Mouse (Mus musculus): Measurements from ENCODE around the gene Zfp579. TPM values are rescaled to one million over a fixed set of nuclear protein-coding genes. Genes with fewer than 3 reads are reported as not detected.
"Not testable (repeated sequence)": the region's sequence is repeated elsewhere in the genome, so short reads cannot be mapped to it uniquely, and the experiment has no call there.

The Zfp579 gene
- polyA plus RNA-seq, 1 experiment from 2014 or later = 60.0 TPM

GRCm38 (mm10) chr7:5019576-5019975 is 23.6 kb upstream of the Zfp579 start:
- H3K9me3 ChIP-seq (ENCODE audit: control insufficient read depth, low read length); ATAC-seq (replicated peaks; ENCODE audit: low FRiP score); H3K4me1 ChIP-seq (replicated peaks; ENCODE audit: control insufficient read depth, insufficient read depth, low read length); H3K27me3 ChIP-seq (ENCODE audit: control insufficient read depth, insufficient read depth, low read length); DNase-seq (ENCODE audit: low spot score); H3K36me3 ChIP-seq (ENCODE audit: control insufficient read depth, insufficient read depth, low read length): not testable (repeated sequence)
- Histone ChIP-seq H3K9ac (ENCODE audit: low read length) (peak overlapping the region; percentile 95), H3K27ac (ENCODE audit: low read depth, low read length) (peak overlapping the region; percentile 90), H3K4me2 (ENCODE audit: low read depth, low read length, severe bottlenecking) (peak overlapping the region; percentile 68), H3K4me3 (ENCODE audit: low read depth, low read length) (peak overlapping the region; percentile 86)
- WGBS = 30% methylated on average over 8 of the region's 8 CpGs

DNA sequence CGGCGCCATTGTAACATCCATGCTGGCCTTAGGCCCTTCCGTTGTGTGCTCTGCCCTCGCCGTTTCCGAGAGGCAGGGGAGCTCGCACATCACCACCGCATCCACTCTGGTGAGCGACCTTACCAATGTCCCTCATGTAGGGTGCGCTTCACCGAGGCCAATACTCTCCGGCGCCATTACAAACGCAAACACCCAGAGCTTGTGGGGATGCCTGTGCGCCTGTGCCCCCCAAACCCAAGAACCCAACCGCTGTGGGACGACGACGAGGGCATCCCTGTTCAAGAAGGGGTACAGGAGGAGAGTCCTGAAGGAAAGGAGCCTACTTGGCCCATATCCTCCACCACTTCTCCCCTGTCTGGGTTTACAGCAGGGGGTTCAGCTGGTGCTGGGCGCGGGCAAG is 22.0 kb upstream of the Zfp579 start:
- no peak overlapping the region for H3K27ac ChIP-seq (ENCODE audit: low read depth, low read length)
- WGBS = 94% methylated on average over 21 of the region's 21 CpGs
- no peak overlapping the region for H3K9ac ChIP-seq (ENCODE audit: low read length)
- no peaks in the 10 kb centered on the region for H3K9me3 ChIP-seq (ENCODE audit: control insufficient read depth, low read length)
- no peak overlapping the region for H3K4me2 ChIP-seq (ENCODE audit: low read depth, low read length, severe bottlenecking)
- H3K4me3 ChIP-seq (ENCODE audit: low read depth, low read length) = no peak overlapping the region
- DNase-seq (ENCODE audit: low spot score) = no peak
- no peaks in the 10 kb centered on the region for H3K27me3 ChIP-seq (ENCODE audit: control insufficient read depth, insufficient read depth, low read length)
- ATAC-seq (replicated peaks; ENCODE audit: low FRiP score) = no peak
- peaks cover 6% of the 10 kb centered on the region for H3K4me1 ChIP-seq (replicated peaks; ENCODE audit: control insufficient read depth, insufficient read depth, low read length)
- no peaks in the 10 kb centered on the region; the same call in 1 of the 2 replicates for H3K36me3 ChIP-seq (ENCODE audit: control insufficient read depth, insufficient read depth, low read length)

DNA sequence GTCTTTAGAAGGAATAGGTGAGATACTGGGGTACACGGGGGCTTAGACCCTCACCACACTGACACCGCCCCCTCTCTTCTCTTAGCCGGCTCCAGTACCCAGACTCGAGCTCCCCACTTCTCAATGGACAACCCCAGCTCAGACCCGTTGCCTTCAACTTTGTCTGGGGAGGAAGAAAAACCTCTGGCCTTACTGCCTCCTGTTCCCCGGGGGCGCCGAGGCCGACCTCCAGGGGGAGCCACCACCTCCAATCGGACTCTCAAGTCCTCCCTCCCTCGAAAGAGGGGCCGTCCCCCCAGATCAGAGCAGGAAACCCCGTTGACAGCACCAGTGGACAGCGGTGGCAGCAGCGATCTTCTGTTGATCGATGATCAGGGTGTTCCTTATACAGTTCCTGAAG is 21.4 kb upstream of the Zfp579 start:
- Histone ChIP-seq H3K36me3 (ENCODE audit: control insufficient read depth, insufficient read depth, low read length) (peaks cover 3% of the 10 kb centered on the region; the same call in 1 of the 2 replicates), H3K27ac (ENCODE audit: low read depth, low read length) (no peak overlapping the region), H3K9me3 (ENCODE audit: control insufficient read depth, low read length) (no peaks in the 10 kb centered on the region), H3K4me3 (ENCODE audit: low read depth, low read length) (no peak overlapping the region), H3K4me2 (ENCODE audit: low read depth, low read length, severe bottlenecking) (no peak overlapping the region), H3K4me1 (replicated peaks; ENCODE audit: control insufficient read depth, insufficient read depth, low read length) (peaks cover 6% of the 10 kb centered on the region), H3K9ac (ENCODE audit: low read length) (no peak overlapping the region), H3K27me3 (ENCODE audit: control insufficient read depth, insufficient read depth, low read length) (no peaks in the 10 kb centered on the region)
- ATAC-seq (replicated peaks; ENCODE audit: low FRiP score) (no peak), DNase-seq (ENCODE audit: low spot score) (no peak)
- 91% methylated on average over 16 of the region's 16 CpGs for WGBS

- ATAC-seq (replicated peaks; ENCODE audit: low FRiP score) = no peak
- Histone ChIP-seq H3K9ac (ENCODE audit: low read length) (no peak overlapping the region), H3K4me3 (ENCODE audit: low read depth, low read length) (no peak overlapping the region)
These were observed 21.0 kb upstream of the Zfp579 start for GRCm38 (mm10) chr7:5016920-5017319.

GRCm38 (mm10) chr7:5016057-5016456 is 20.1 kb upstream of the Zfp579 start:
- peaks cover 4% of the 10 kb centered on the region for H3K4me1 ChIP-seq (replicated peaks; ENCODE audit: control insufficient read depth, insufficient read depth, low read length)
- no peak for DNase-seq (ENCODE audit: low spot score)
- peaks cover 14% of the 10 kb centered on the region for H3K36me3 ChIP-seq (ENCODE audit: control insufficient read depth, insufficient read depth, low read length)
- peak overlapping the region; percentile 60 for H3K4me3 ChIP-seq (ENCODE audit: low read depth, low read length)
- no peaks in the 10 kb centered on the region for H3K27me3 ChIP-seq (ENCODE audit: control insufficient read depth, insufficient read depth, low read length)
- peak overlapping the region; percentile 63 for H3K4me2 ChIP-seq (ENCODE audit: low read depth, low read length, severe bottlenecking)
- H3K9me3 ChIP-seq (ENCODE audit: control insufficient read depth, low read length) = no peaks in the 10 kb centered on the region
- no peak for ATAC-seq (replicated peaks; ENCODE audit: low FRiP score)
- WGBS = 72% methylated on average over 3 of the region's 3 CpGs
- peak overlapping the region; percentile 99 for H3K27ac ChIP-seq (ENCODE audit: low read depth, low read length)
- peak overlapping the region; percentile 84 for H3K9ac ChIP-seq (ENCODE audit: low read length)

More at GRCm38 (mm10) chr7:5016920-5017319, 21.0 kb upstream of the Zfp579 start:
- no peak overlapping the region for H3K27ac ChIP-seq (ENCODE audit: low read depth, low read length)
- H3K4me1 ChIP-seq (replicated peaks; ENCODE audit: control insufficient read depth, insufficient read depth, low read length) = peaks cover 6% of the 10 kb centered on the region
- H3K4me2 ChIP-seq (ENCODE audit: low read depth, low read length, severe bottlenecking) = no peak overlapping the region
- WGBS = 94% methylated on average over 2 of the region's 2 CpGs
- no peak for DNase-seq (ENCODE audit: low spot score)
- H3K36me3 ChIP-seq (ENCODE audit: control insufficient read depth, insufficient read depth, low read length) = peaks cover 6% of the 10 kb centered on the region; the same call in 1 of the 2 replicates
- no peaks in the 10 kb centered on the region for H3K9me3 ChIP-seq (ENCODE audit: control insufficient read depth, low read length)
- H3K27me3 ChIP-seq (ENCODE audit: control insufficient read depth, insufficient read depth, low read length) = no peaks in the 10 kb centered on the region

DNA sequence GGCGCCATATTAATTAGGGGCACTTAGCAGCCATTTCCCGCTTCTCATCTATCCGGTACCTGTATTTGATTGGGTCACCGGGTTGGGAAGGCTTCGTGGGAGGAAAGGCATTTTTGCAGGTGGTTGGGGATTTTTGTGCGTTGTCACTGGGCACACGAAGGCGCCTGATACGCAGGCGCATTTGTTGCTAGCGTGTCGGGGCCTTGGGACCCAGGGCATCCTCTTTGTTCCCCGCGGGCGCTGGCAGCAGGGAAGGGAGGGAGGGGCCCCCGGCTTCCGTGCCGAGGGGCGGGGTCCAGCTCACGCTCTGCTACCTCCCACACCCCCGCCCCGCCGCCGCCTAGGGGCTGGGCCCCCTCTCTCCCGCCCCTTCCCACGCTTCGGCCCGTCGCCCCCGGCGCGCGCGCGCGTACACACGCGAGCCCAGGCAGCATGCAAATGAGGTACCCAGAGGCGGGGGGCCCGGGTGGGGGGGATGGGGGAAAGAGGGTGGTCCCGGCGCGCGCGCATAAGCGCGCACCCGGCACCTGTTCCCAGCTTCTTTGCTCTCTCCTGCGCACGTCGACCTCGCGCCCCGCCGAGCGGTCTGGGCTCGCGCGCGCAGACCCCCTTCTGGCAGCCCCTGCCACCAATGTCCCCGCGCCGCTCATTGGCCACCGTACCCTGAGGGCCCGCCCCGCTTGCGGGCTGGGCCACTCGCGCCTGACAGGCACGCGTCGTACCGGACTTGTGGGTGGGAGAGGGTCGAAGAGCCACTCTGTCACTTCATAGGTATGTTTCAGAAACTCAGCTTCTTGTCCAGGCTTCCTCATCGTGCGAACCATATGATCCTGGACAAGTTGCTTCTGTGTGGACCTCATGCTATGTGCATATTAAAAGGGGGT is 19.4 kb upstream of the Zfp579 start, which contains the start of gene Gm44973:
TSS of gene Gm44973 (plus strand) at position 379 of the 884 bp plus-strand sequence.
- H3K36me3 ChIP-seq (ENCODE audit: control insufficient read depth, insufficient read depth, low read length) = peaks cover 18% of the 10 kb centered on the region
- ATAC-seq (replicated peaks; ENCODE audit: low FRiP score) (peak; percentile 83), DNase-seq (ENCODE audit: low spot score) (peak; percentile 99)
- peak within 1 kb of the TSS; percentile 60 for H3K4me3 ChIP-seq (ENCODE audit: low read depth, low read length)
- peak within 1 kb of the TSS; percentile 84 for H3K9ac ChIP-seq (ENCODE audit: low read length)
- H3K4me1 ChIP-seq (replicated peaks; ENCODE audit: control insufficient read depth, insufficient read depth, low read length) = peaks cover 3% of the 10 kb centered on the region
- peak within 1 kb of the TSS; percentile 99 for H3K27ac ChIP-seq (ENCODE audit: low read depth, low read length)
- WGBS = under 1% methylated on average over 57 of the region's 76 CpGs
- H3K27me3 ChIP-seq (ENCODE audit: control insufficient read depth, insufficient read depth, low read length) = no peaks in the 10 kb centered on the region
- peak within 1 kb of the TSS; percentile 63 for H3K4me2 ChIP-seq (ENCODE audit: low read depth, low read length, severe bottlenecking)
- H3K9me3 ChIP-seq (ENCODE audit: control insufficient read depth, low read length) = no peaks in the 10 kb centered on the region

DNA sequence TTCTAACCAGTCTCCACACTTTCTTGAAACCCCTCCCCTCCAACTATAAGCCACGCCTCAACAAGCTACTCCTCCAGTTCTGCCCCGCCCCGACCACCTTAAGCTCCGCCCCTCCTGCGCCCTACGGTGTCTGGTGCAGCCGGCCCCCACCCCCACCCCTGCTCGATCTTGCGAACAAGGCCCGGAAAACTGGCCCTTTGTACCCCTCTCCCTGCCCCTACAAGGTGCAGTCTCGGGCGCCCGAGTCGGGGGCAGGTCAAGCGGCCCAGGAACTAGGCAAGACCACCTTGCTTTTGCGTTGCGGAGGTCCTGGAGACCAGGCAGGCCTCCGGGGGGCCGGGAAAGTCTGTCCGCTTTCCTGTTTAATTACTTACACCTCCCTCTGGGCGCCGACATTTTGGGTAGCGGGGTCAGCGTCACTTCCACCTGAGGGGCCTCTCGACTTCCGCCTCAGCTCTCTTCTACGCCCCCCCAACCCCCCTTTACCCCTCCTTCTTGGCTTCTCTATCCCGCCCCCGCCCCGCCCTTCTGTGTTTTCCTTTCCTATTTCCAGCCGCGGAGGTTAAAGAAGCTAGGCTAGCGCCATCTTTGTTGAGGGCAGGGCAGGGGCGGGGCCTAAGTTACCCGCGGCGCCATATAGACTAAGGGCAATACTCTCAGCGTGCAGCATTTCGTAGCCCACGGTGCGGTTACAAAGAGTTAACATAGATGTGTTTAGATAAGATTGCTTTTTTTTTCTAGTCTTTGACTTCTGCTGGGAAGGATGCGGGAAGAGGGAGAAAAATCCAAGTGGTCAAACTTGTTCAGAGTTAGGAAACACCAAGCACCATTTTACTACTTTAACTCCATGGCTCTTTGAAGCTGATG is 18.5 kb upstream of the Zfp579 start, which contains the start of the genes Zfp524 and Fiz1:
TSS of gene Zfp524 (plus strand) at position 165 of the 867 bp plus-strand sequence.
TSS of gene Fiz1 (minus strand) at position 447 of the 867 bp plus-strand sequence.
- ATAC-seq (replicated peaks; ENCODE audit: low FRiP score) (peak; percentile 81), DNase-seq (ENCODE audit: low spot score) (peak; percentile 98)
- under 1% methylated on average over 42 of the region's 42 CpGs for WGBS
- Histone ChIP-seq H3K9me3 (ENCODE audit: control insufficient read depth, low read length) (no peaks in the 10 kb centered on the region), H3K27ac (ENCODE audit: low read depth, low read length) (peak within 1 kb of the TSS; percentile 99), H3K4me3 (ENCODE audit: low read depth, low read length) (peak within 1 kb of the TSS; percentile 60), H3K36me3 (ENCODE audit: control insufficient read depth, insufficient read depth, low read length) (peaks cover 18% of the 10 kb centered on the region), H3K27me3 (ENCODE audit: control insufficient read depth, insufficient read depth, low read length) (no peaks in the 10 kb centered on the region), H3K9ac (ENCODE audit: low read length) (peak within 1 kb of the TSS; percentile 84), H3K4me1 (replicated peaks; ENCODE audit: control insufficient read depth, insufficient read depth, low read length) (peaks cover 3% of the 10 kb centered on the region), H3K4me2 (ENCODE audit: low read depth, low read length, severe bottlenecking) (peak within 1 kb of the TSS; percentile 63)

Data from forebrain, embryonic 11.5 days (tissue).